Mouse (Mus musculus): ENCODE measurements around the gene Gimap7.

- TF ChIP-seq POLR2A (IDR thresholded peaks at IDR 0.05; ENCODE audit: control insufficient read depth, extremely low read depth, insufficient read depth, low read length, poor library complexity) (no peak), CTCF (IDR thresholded peaks at IDR 0.05; ENCODE audit: borderline replicate concordance, control insufficient read depth, extremely low read depth, insufficient read depth, low read length, poor library complexity) (no peak)
Observed at GRCm38 (mm10) chr6:48763567-48764270, 45.3 kb downstream of the Gimap7 start.
